Mouse (Mus musculus): ENCODE measurements at regions not wholly inside any gene's neighbourhood (a gene's known extent, or its start where the extent isn't known, plus 50 kb on each side); places are given as distances from the start of the nearest gene placed in this dataset.

GRCm38 (mm10) chr2:17811943-17812670 lies 80.8 kb upstream of the Nebl start:
- H3K36me3 ChIP-seq (ENCODE audit: control insufficient read depth, insufficient read depth, low read length): no peaks in the 10 kb centered on the region
- no peak for TF ChIP-seq POLR2A (IDR thresholded peaks at IDR 0.05; ENCODE audit: low read depth, low read length)
- no peak for TF ChIP-seq CTCF (conservative IDR thresholded peaks at IDR 0.05; ENCODE audit: insufficient read depth, insufficient read length, low read depth, low read length)
- no peak overlapping the region for H3K4me3 ChIP-seq (ENCODE audit: insufficient read depth, low read depth, low read length)
- H3K27me3 ChIP-seq (replicated peaks; ENCODE audit: control insufficient read depth, insufficient read depth, low read length): no peaks in the 10 kb centered on the region
- 32% methylated on average over 7 of the region's 7 CpGs for WGBS
- DNase-seq: peak; percentile 3
- no peaks in the 10 kb centered on the region for H3K4me1 ChIP-seq (ENCODE audit: control insufficient read depth, insufficient read depth, low read length)
- H3K27ac ChIP-seq (ENCODE audit: insufficient read depth, low read depth, low read length): no peak overlapping the region
